Mouse (Mus musculus): Measurements from ENCODE around the gene Traf1. TPM values are rescaled to one million over a fixed set of nuclear protein-coding genes. Genes with fewer than 3 reads are reported as not detected.

The Traf1 gene
- total RNA-seq, 2 experiments from 2014 or later: 1.0 to 1.7 TPM

GRCm38 (mm10) chr2:34906861-34907604, 54.5 kb downstream of the Traf1 start:
- intact Hi-C loops (cut with DNase I; ENCODE audit: low total_unique reads): no loop called here

GRCm38 (mm10) chr2:34906426-34906825, 55.1 kb downstream of the Traf1 start:
- DNase-seq: no peak
- intact Hi-C loops (cut with DNase I; ENCODE audit: low total_unique reads): no loop called here

More at GRCm38 (mm10) chr2:34906861-34907604, 54.5 kb downstream of the Traf1 start:
- DNase-seq: peak; percentile 84

- intact Hi-C loops (cut with DNase I; ENCODE audit: low total_unique reads): no loop called here
These were observed 56.6 kb downstream of the Traf1 start for GRCm38 (mm10) chr2:34904849-34905542.

GRCm38 (mm10) chr2:34903652-34904405, 57.7 kb downstream of the Traf1 start:
- intact Hi-C loops (cut with DNase I; ENCODE audit: low total_unique reads): no loop called here
- DNase-seq: no peak

More at GRCm38 (mm10) chr2:34904849-34905542, 56.6 kb downstream of the Traf1 start:
- DNase-seq: peak; percentile 99

GRCm38 (mm10) chr2:34903191-34903590, 58.4 kb downstream of the Traf1 start:
- DNase-seq: no peak
- intact Hi-C loops (cut with DNase I; ENCODE audit: low total_unique reads): no loop called here

GRCm38 (mm10) chr2:34902731-34903130, 58.8 kb downstream of the Traf1 start:
- intact Hi-C loops (cut with DNase I; ENCODE audit: low total_unique reads): no loop called here
- no peak for DNase-seq

- no peak for DNase-seq
- intact Hi-C loops (cut with DNase I; ENCODE audit: low total_unique reads): no loop called here
These were observed 59.8 kb downstream of the Traf1 start for GRCm38 (mm10) chr2:34901726-34902125.

GRCm38 (mm10) chr2:34900412-34900811, 61.2 kb downstream of the Traf1 start:
- intact Hi-C loops (cut with DNase I; ENCODE audit: low total_unique reads): no loop called here
- no peak for DNase-seq

- no peak for DNase-seq
- intact Hi-C loops (cut with DNase I; ENCODE audit: low total_unique reads): no loop called here
These were observed 61.9 kb downstream of the Traf1 start for GRCm38 (mm10) chr2:34899682-34900081.

- intact Hi-C loops (cut with DNase I; ENCODE audit: low total_unique reads): no loop called here
- DNase-seq: no peak
These were observed 63.8 kb downstream of the Traf1 start for GRCm38 (mm10) chr2:34897820-34898219.

GRCm38 (mm10) chr2:34896821-34897460, 64.6 kb downstream of the Traf1 start:
- intact Hi-C loops (cut with DNase I; ENCODE audit: low total_unique reads): no loop called here

GRCm38 (mm10) chr2:34895503-34896113, 66.0 kb downstream of the Traf1 start:
- no peak for DNase-seq
- intact Hi-C loops (cut with DNase I; ENCODE audit: low total_unique reads): no loop called here

More at GRCm38 (mm10) chr2:34896821-34897460, 64.6 kb downstream of the Traf1 start:
- no peak for DNase-seq

GRCm38 (mm10) chr2:34893950-34894349, 67.6 kb downstream of the Traf1 start:
- no peak for DNase-seq

More at GRCm38 (mm10) chr2:34893950-34894349, 67.6 kb downstream of the Traf1 start:
- intact Hi-C loops (cut with DNase I; ENCODE audit: low total_unique reads): no loop called here

Other genes starting within 250 kb of the Traf1 start
- 10 to 100 TPM; 32.2 to 34.6 TPM for gene Gapvd1, start 206.5 kb downstream of the Traf1 start, total RNA-seq (2021)
- gene Hspa5, start 189.8 kb downstream of the Traf1 start, total RNA-seq (2021): 100 to 1,000 TPM; 175 to 207 TPM
- 10 to 100 TPM in 1 of 2 experiments, 1 to 10 TPM in 1; 7.9 to 10.1 TPM for gene Rabepk, start 161.9 kb downstream of the Traf1 start, total RNA-seq (2021)
- 10 to 100 TPM; 43.5 to 48.3 TPM for gene Fbxw2, start 135.5 kb downstream of the Traf1 start, total RNA-seq (2021)
- gene Gm34653, start 128.8 kb downstream of the Traf1 start, total RNA-seq (2021): under 1 TPM; 0.12 to 0.18 TPM
- gene Cutal, start 87.4 kb downstream of the Traf1 start, total RNA-seq (2021): under 1 TPM; 0.29 to 0.49 TPM
- gene Psmd5, start 86.8 kb downstream of the Traf1 start, total RNA-seq (2021): 10 to 100 TPM; 13.5 to 13.8 TPM
- 1 to 10 TPM; 1.7 to 2.1 TPM for gene Phf19, start 47.7 kb downstream of the Traf1 start, total RNA-seq (2021)
- gene Hc, start 99.7 kb upstream of the Traf1 start, total RNA-seq (2021): not detected
- gene AI182371, start 139.8 kb upstream of the Traf1 start, total RNA-seq (2021): under 1 TPM; 0.14 to 0.29 TPM
- 1 to 10 TPM; 6.4 TPM for gene Cntrl, start 147.7 kb upstream of the Traf1 start, total RNA-seq (2021)
- 10 to 100 TPM; 76.7 to 79.5 TPM for gene Rab14, start 239.3 kb upstream of the Traf1 start, total RNA-seq (2021)

All from gastrocnemius, postnatal 14 days (tissue).